Mouse (Mus musculus) large intestine, adult 2 months (tissue): ENCODE data around the gene Ddx60. TPM values are rescaled to one million over a fixed set of nuclear protein-coding genes. Genes with fewer than 3 reads are reported as not detected.
A peak's percentile ranks its signal among the peaks of the same experiment; 100 is the strongest.

Experiments
- DNase-seq: peaks from one replicate; pipeline ENCODE4 v3.0.0-alpha.2; 2012; ENCODE audit warnings: low read depth, low spot score
- WGBS: fragments of 180-500 bp; shearing (Covaris S2); methylation state at CpG from one replicate; pipeline ENCODE4 v1.1.7; 2018; 5-methylcytosine and 5-hydroxymethylcytosine counted together
- polyA plus RNA-seq: library from polyadenylated mRNA; depleted of rRNA; stranded (reverse); fragments of >200 nt; gene quantifications from 2 replicates; pipeline ENCODE4 v1.2.3, GENCODE M21; 2012; rRNA removed

The Ddx60 gene
- polyA plus RNA-seq, 1 experiment: 0.99 TPM

DNA sequence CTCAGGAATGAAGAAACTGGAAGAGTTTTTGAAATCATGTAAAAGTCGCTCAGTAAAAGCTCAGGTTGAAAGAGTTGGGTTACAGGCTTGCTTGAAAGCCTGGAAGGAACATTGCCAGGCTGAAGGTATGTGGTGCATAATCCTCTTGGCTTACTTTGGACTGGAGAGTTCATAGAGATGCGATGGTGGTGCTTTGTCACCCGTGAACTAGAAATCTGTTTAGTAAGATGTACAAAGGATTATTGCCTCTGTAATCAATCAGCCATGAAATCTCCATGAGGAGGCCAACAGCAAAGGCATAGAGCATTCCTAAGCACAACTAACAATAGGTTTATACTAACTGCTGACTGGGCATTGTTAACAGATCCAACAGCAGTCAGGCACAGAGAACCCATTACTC lies 41.7 kb downstream of the Ddx60 start:
- DNase-seq: no peak
- WGBS: 76% methylated on average over 3 of the region's 3 CpGs

DNA sequence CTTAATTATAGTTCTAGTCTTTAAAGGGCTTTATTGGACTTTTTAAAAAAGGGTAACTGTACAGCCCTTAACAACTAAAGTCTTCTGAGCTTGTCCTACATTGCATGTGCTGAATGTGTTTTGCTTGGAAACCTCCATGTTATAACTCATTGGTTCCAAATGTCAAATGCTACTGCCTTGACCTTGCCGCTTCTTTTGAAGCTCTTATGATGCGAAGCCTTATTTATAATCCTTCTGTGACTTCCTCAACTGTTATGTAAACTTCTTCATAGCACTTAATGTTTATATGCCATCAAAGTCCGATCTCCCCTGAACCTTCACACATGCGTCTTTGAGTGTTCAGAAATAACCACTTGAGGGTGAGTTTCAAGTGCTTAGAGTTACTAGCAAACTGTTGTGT lies 57.1 kb downstream of the Ddx60 start:
- no peak for DNase-seq
- WGBS: 84% methylated on average over 4 of the region's 4 CpGs

DNA sequence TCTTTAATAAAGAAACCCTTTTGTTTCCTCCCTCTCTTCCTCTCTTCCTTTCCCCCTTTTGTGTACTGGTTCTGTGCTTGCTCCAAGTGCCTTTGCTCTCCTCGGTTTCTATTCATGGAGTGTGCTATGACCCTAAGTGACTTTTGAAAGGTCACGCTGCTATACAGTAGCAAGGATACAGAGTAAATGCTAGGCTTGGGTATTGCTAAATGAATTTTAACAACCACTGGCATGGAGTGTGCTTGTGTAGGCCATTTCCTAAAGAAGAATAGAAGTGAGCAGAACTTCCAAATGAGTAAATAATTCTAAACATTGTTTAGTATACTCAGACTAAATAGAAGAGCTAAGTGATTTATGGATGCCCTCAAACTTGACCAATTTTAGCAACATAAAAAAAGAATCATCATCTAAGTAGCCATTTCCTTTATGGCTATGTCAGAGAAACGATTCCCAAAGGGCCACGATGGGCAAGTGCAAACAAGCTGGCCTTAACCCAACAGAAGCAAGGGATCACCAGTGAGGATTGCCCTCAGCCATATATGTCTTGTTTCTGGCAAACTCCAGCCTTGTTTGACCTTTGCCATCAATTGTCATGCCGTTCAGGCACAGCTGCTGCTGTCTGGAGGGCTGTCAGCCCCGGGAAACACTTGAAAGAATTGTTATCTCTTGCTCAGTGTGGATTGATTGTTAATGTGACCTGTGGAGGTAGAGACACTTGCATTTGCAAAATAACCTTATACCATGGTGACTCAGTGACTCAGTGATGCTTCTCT lies 58.0 kb downstream of the Ddx60 start:
- no peak for DNase-seq

DNA sequence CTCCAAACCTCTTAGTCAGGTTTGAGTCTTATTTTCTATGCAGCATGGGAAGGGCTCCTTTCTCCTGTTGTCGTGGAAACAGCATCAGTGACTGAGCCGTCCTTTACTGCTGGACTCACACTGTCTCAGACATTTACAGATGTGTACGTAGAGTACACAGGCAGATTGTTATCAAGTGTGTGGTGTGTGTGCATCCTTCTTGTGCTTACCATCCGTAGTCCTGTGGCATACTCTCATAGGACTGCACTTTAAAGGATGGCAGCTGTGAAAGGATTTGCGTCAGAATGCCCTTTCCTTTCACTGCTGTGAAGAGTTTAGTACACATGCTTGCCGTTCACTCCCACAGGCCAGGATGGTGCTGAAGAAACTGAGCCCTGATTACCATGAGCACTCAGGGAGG lies 61.6 kb downstream of the Ddx60 start:
- DNase-seq: no peak
- 75% methylated on average over 6 of the region's 6 CpGs for WGBS

More for the DNA sequence above, 58.0 kb downstream of the Ddx60 start:
- WGBS: 36% methylated on average over 6 of the region's 6 CpGs

DNA sequence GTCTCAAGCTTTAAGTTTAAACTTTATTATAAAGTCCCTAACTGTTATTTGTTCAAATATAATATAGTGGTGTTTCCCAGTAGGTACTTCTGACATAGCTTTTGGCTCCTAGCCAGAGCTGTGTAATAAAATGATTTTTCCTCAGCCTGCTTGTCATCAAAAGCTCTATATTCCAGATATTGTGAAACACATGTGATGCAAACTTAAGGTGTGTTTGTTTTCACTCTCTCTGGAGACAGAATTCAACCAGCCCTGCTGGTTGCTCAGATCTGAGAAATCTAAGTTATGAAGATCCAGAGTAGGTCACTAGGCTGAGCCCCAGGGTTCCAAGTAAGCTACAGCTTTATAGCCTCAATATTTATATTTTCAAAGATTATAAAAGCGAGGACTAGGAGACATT lies 64.9 kb downstream of the Ddx60 start:
- 17% methylated on average over 1 of the region's 1 CpGs for WGBS
- DNase-seq: peak; percentile 65

DNA sequence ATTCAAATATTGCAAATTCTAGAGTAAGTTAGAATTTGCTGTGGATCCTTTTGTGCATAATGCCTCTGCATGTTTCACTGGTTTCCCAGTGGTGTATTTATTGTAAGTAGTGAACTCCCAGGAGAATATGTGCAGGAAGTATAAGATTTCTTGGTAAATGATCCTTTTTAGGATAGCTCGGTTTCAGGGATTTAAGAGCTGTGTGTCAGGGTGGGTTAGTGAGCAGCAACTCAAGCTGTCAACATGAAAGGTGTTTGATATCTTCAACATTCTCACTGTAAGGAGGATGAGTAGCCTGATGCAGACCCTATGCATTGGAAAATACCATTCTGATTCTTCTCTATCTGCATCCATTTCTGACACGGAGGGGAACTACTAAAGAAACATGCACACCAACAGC lies 69.2 kb downstream of the Ddx60 start:
- WGBS: 89% methylated on average over 2 of the region's 2 CpGs

DNA sequence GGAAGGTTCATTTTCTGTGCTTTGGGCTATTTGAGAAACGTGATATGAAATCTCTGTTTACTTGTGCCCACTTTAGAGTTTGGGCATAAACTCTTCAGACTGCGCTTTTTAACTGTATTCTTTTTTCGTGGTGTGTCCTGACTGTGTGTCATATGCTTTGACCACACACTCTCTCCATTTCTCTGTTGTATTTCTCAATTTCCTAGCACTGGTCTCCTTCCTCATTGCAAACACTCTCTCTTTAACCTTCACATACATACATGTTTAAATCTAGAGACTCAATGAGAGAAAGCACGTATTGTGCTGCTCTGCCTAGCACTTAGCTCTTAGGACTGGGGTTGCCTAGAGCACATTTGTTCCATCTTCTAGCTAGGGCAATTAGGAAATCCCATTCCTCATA lies 86.3 kb downstream of the Ddx60 start:
- WGBS: 84% methylated on average over 4 of the region's 4 CpGs
- no peak for DNase-seq

More for the DNA sequence above, 69.2 kb downstream of the Ddx60 start:
- no peak for DNase-seq

DNA sequence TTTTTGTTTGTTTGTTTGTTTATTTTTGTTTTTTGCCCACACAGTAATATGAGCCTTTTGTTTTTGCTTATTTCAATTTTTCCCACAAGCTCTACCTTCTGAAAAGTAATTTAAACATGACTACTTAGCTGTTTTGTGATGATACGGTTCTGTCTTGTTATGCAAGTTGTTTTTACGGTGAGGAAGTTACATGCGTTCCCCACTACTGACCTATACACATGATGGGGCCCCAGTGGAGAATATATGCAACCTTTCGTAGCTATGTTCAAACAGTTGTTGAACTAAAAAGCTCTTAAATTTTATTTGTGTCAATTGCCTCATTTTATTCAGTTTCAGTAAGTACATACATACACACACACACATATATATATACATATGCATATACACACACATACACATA lies 86.7 kb downstream of the Ddx60 start:
- no peak for DNase-seq
- WGBS: 90% methylated on average over 4 of the region's 4 CpGs

DNA sequence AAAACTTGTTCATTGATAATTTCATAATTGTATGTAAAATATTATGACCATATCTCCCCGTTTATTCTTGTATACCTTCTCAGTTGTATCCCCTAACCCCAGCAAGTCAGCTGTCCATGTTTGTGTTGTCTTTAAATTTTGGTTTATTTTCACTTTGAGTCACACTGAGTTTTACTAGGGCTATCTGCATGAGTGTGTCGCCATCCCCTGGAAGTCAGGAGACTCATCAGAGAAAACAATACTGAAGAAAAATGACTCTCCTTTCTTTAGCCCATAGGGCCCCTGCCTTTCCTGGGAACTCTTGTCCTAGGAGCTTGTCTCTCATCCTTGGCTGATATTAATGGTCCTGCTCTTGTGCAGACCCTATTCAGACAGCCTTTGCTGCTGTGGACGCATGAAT lies 106.5 kb downstream of the Ddx60 start:
- no peak for DNase-seq
- 69% methylated on average over 3 of the region's 3 CpGs for WGBS

DNA sequence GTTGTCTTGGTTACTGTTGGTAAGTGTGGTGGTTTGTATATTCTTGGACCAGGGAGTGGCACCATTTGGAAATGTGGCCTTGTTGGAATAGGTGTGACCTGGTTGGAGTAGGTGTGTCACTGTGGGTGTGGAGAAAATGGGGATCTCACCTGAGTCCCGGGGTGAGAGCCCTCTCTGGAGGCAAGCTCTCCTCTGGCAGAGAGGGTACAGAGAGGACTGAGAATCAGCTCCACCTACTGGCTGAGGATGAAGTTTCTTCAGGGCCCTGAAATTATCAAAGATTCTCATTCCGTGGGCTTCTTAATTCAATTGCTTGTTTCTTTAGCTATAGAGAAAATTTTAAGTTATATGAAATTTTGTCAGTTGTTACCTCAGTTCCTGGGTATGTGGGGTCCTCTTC lies 118.9 kb downstream of the Ddx60 start:
- no peak for DNase-seq
- WGBS: 33% methylated on average over 2 of the region's 2 CpGs

DNA sequence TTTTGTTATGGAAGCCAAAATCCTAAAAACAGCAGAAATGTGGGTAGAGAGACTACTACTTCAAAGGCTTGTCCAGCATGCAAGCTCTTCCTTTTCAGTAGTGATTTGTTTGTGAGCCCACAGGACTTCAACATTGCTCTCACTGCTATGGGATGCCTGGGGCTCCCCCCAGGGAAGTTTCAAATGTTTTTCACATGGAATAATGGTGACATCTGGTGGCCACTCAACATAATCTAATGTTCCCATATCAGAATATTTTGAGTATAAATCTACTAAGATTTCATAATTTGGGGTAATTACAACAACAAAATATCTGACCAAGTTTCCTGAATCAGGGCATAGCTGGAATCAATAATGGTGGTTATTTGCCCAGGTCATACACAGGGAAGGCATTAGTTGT lies 132.5 kb downstream of the Ddx60 start:
- no peak for DNase-seq

DNA sequence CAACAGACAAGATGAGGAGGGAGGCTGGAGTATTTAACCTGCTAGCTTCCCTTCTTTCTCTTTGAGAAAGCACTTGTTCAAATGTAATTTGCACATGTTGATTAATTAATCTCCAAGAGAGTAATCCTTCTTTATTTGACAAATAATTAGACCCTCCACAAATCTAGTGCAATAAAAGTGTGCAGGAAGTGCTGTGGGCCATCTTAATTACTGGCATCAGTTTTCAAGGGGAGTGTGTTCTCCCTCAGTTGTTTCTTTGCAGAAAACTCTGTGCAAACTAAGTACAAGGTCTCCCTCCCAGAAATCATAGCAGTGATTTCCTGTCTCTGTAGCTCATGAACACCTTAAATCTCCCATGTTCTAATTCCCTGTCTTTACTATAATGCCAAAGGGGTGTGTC lies 140.4 kb downstream of the Ddx60 start:
- DNase-seq: no peak

DNA sequence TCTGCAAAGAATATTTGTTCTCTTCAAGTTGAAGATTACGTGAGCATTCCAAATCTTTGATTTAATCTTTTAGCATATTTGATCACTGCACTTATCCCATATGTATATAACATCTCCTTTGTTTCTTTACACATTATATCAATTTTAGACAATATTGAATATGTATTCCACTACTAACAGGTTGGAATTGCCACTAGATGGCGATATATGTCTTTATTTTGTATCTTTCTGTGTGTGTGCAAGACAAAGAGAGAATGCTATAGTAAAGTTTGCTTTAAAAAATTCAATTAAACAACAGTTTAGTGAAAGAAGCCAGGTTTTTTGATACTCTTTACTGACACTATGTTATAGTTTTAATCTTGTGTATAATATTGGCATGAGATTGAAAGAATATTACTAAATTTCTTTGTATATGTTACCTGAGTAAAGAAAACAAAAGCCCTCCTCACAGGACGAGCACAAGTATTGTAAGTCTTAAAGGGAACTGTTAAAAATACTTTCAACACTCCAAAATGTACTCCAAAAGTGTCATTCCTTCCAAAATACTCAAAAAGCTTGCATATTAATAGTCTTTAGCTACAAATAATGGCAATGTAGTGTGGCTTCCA lies 152.4 kb downstream of the Ddx60 start:
- WGBS: 41% methylated on average over 3 of the region's 3 CpGs
- peak; percentile 7 for DNase-seq

DNA sequence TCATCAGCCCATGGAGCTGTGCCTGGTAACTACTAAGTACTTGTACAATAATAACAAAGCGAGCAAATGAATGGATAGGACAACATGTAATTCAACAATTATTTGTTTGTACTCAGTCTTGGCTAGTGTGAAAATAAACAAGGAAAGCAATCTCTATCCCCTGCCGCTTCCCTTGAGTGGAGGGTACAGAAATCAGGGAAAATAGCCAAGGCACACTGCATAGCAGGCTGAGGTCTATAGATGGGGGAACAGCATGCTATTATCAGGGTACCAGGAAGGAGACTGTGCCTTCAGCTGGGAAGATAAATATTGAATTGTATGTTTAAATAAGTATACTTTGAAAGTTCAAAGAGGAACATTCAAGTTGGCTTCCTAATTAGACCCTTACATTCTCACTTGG lies 153.9 kb downstream of the Ddx60 start:
- WGBS: 80% methylated on average over 2 of the region's 2 CpGs

More for the DNA sequence above, 153.9 kb downstream of the Ddx60 start:
- no peak for DNase-seq

Other genes with a start within 250 kb of the Ddx60 start
- gene Palld, start 25.4 kb upstream of the Ddx60 start, polyA plus RNA-seq: 26.5 and 32.8 TPM in 2 replicates
- gene Anxa10, start 195.1 kb downstream of the Ddx60 start, polyA plus RNA-seq: 0.10 TPM in 1 of 2 replicates, not detected in the other